Mouse (Mus musculus): Measurements from ENCODE around the gene Slc7a8. TPM values are rescaled to one million over a fixed set of nuclear protein-coding genes. Genes with fewer than 3 reads are reported as not detected.
"Not testable (repeated sequence)": the region's sequence is repeated elsewhere in the genome, so short reads cannot be mapped to it uniquely, and the experiment has no call there.

The Slc7a8 gene
- polyA plus RNA-seq, 1 experiment: 174 TPM

- 83% methylated on average over 5 of the region's 5 CpGs for WGBS
- Histone ChIP-seq H3K27ac (ENCODE audit: insufficient read depth, low read depth, low read length) (no peak overlapping the region), H3K4me3 (ENCODE audit: low read depth, low read length) (no peak overlapping the region), H3K4me1 (ENCODE audit: control insufficient read depth, insufficient read depth, insufficient read length, low read length) (no peaks in the 10 kb centered on the region; the same call in 1 of the 2 replicates), H3K36me3 (ENCODE audit: control insufficient read depth, insufficient read depth, low read length) (peaks cover 18% of the 10 kb centered on the region), H3K27me3 (ENCODE audit: control insufficient read depth, insufficient read depth, low read length) (no peaks in the 10 kb centered on the region)
- TF ChIP-seq CTCF (IDR thresholded peaks at IDR 0.05; ENCODE audit: extremely low read depth, insufficient read length, insufficient replicate concordance, low read depth, low read length) (no peak), POLR2A (IDR thresholded peaks at IDR 0.05; ENCODE audit: low read depth, low read length) (no peak)
Observed at GRCm38 (mm10) chr14:54770373-54770772, 11.4 kb downstream of the Slc7a8 start.

GRCm38 (mm10) chr14:54769068-54769425 lies 12.7 kb downstream of the Slc7a8 start:
- 92% methylated on average over 5 of the region's 5 CpGs for WGBS
- Histone ChIP-seq H3K36me3 (ENCODE audit: control insufficient read depth, insufficient read depth, low read length) (peaks cover 21% of the 10 kb centered on the region; the same call in 1 of the 2 replicates), H3K27ac (ENCODE audit: insufficient read depth, low read depth, low read length) (no peak overlapping the region), H3K27me3 (ENCODE audit: control insufficient read depth, insufficient read depth, low read length) (no peaks in the 10 kb centered on the region), H3K4me3 (ENCODE audit: low read depth, low read length) (no peak overlapping the region), H3K4me1 (ENCODE audit: control insufficient read depth, insufficient read depth, insufficient read length, low read length) (no peaks in the 10 kb centered on the region; the same call in 1 of the 2 replicates)
- TF ChIP-seq CTCF (IDR thresholded peaks at IDR 0.05; ENCODE audit: extremely low read depth, insufficient read length, insufficient replicate concordance, low read depth, low read length) (no peak), POLR2A (IDR thresholded peaks at IDR 0.05; ENCODE audit: low read depth, low read length) (no peak)

DNA sequence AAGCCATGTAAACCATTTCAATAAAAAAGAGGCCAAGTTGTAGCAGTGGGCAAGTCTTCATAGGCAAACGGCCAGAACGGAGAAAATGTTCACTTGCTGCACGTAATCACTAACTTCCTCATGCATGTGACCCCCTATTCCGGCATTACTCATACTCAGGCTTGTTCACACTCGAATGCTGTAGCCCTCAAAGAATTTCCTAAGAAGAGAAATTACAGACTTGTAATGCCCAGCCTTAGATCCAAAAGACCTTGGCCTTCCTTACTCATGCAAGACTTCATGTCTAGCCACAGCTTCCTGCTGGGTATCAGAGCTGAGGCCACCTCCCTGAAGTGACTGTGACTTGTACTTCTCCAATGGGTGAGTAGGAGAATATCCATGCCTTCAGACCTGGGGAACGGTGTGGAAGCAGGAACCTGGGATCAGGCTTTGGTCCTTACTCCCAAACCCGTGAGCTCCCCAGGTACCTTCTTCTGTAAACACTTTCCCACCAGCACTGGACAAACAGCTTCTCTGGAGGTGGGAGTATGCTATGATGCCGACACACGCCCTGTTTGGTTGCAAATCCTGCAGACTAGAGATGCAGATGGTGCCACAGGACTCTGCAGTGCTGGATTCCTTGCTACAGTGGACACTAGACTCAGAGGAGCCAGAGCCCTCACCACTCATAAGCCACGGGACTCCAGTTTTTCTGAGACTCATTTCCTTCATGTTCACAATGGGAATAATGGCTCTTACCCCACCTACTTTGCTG lies 13.3 kb downstream of the Slc7a8 start:
- Histone ChIP-seq H3K27ac (ENCODE audit: insufficient read depth, low read depth, low read length) (no peak overlapping the region), H3K36me3 (ENCODE audit: control insufficient read depth, insufficient read depth, low read length) (peaks cover 19% of the 10 kb centered on the region; the same call in 1 of the 2 replicates), H3K4me3 (ENCODE audit: low read depth, low read length) (no peak overlapping the region), H3K4me1 (ENCODE audit: control insufficient read depth, insufficient read depth, insufficient read length, low read length) (no peaks in the 10 kb centered on the region; the same call in 1 of the 2 replicates), H3K27me3 (ENCODE audit: control insufficient read depth, insufficient read depth, low read length) (no peaks in the 10 kb centered on the region)
- TF ChIP-seq CTCF (IDR thresholded peaks at IDR 0.05; ENCODE audit: extremely low read depth, insufficient read length, insufficient replicate concordance, low read depth, low read length) (no peak), POLR2A (IDR thresholded peaks at IDR 0.05; ENCODE audit: low read depth, low read length) (no peak)
- WGBS: 79% methylated on average over 10 of the region's 10 CpGs

DNA sequence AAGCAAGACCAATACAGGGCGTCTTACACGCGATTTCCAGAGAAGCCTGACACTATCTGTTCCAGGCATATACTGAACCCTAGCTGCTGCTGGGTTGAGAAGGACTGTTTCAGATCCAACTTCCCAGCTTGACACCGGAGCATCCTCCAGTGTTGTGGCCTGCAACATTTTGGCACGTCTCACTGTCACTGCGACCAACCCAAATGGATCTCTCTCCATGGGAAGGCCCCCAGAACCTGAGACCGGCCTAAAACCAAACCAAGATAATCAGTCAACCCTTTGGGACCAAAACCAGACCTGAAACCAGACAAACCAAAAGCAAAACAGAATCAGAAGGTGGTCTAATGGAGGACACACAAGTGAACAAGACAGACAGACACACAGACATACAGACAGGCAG lies 14.8 kb downstream of the Slc7a8 start:
- not testable (repeated sequence) for H3K27ac ChIP-seq (ENCODE audit: insufficient read depth, low read depth, low read length); H3K4me3 ChIP-seq (ENCODE audit: low read depth, low read length); H3K27me3 ChIP-seq (ENCODE audit: control insufficient read depth, insufficient read depth, low read length); H3K4me1 ChIP-seq (ENCODE audit: control insufficient read depth, insufficient read depth, insufficient read length, low read length)
- peaks cover 17% of the 10 kb centered on the region; the same call in 1 of the 2 replicates for H3K36me3 ChIP-seq (ENCODE audit: control insufficient read depth, insufficient read depth, low read length)
- 93% methylated on average over 7 of the region's 7 CpGs for WGBS

DNA sequence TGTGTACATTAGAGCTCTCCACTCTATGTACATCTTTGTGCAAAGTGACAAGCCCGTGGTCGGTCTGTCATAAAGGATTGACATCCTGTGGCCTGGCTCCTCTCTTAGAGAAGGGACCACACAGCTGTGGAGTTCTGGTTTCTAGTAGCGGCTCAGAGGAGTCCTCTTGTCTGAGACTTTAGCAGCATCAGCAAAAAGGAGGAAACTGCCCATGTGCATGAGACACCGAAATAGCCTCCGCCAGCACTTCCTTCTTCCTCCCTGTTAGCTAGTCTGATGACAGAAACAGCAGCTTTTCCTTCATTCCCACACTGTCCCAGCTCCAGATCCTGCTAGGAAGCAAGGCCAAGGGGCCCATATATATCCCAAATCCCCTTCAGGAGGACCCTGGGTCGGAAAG lies 25.4 kb downstream of the Slc7a8 start:
- peak overlapping the region; percentile 33; the same call in 1 of the 2 replicates for H3K27ac ChIP-seq (ENCODE audit: insufficient read depth, low read depth, low read length)
- peaks cover 48% of the 10 kb centered on the region for H3K36me3 ChIP-seq (ENCODE audit: control insufficient read depth, insufficient read depth, low read length)
- WGBS: 70% methylated on average over 6 of the region's 6 CpGs
- H3K4me1 ChIP-seq (ENCODE audit: control insufficient read depth, insufficient read depth, insufficient read length, low read length): peaks cover 22% of the 10 kb centered on the region
- no peaks in the 10 kb centered on the region for H3K27me3 ChIP-seq (ENCODE audit: control insufficient read depth, insufficient read depth, low read length)
- TF ChIP-seq POLR2A (IDR thresholded peaks at IDR 0.05; ENCODE audit: low read depth, low read length) (no peak), CTCF (IDR thresholded peaks at IDR 0.05; ENCODE audit: extremely low read depth, insufficient read length, insufficient replicate concordance, low read depth, low read length) (no peak)
- no peak overlapping the region for H3K4me3 ChIP-seq (ENCODE audit: low read depth, low read length)

GRCm38 (mm10) chr14:54754602-54755018 lies 27.1 kb downstream of the Slc7a8 start:
- Histone ChIP-seq H3K4me3 (ENCODE audit: low read depth, low read length) (no peak overlapping the region), H3K27ac (ENCODE audit: insufficient read depth, low read depth, low read length) (peak overlapping the region; percentile 30), H3K27me3 (ENCODE audit: control insufficient read depth, insufficient read depth, low read length) (no peaks in the 10 kb centered on the region), H3K4me1 (ENCODE audit: control insufficient read depth, insufficient read depth, insufficient read length, low read length) (peaks cover 10% of the 10 kb centered on the region), H3K36me3 (ENCODE audit: control insufficient read depth, insufficient read depth, low read length) (peaks cover 50% of the 10 kb centered on the region)
- TF ChIP-seq CTCF (IDR thresholded peaks at IDR 0.05; ENCODE audit: extremely low read depth, insufficient read length, insufficient replicate concordance, low read depth, low read length): no peak
- no peak for TF ChIP-seq POLR2A (IDR thresholded peaks at IDR 0.05; ENCODE audit: low read depth, low read length)
- WGBS: 31% methylated on average over 6 of the region's 6 CpGs

- H3K4me3 ChIP-seq (ENCODE audit: low read depth, low read length): no peak overlapping the region
- H3K27ac ChIP-seq (ENCODE audit: insufficient read depth, low read depth, low read length): 0 out of 2 replicates have a peak overlapping the region, but pooled peaks have one; percentile 21
- 74% methylated on average over 14 of the region's 14 CpGs for WGBS
- TF ChIP-seq CTCF (IDR thresholded peaks at IDR 0.05; ENCODE audit: extremely low read depth, insufficient read length, insufficient replicate concordance, low read depth, low read length) (no peak), POLR2A (IDR thresholded peaks at IDR 0.05; ENCODE audit: low read depth, low read length) (no peak)
- H3K27me3 ChIP-seq (ENCODE audit: control insufficient read depth, insufficient read depth, low read length): no peaks in the 10 kb centered on the region
- H3K4me1 ChIP-seq (ENCODE audit: control insufficient read depth, insufficient read depth, insufficient read length, low read length): peaks cover 8% of the 10 kb centered on the region
- peaks cover 47% of the 10 kb centered on the region for H3K36me3 ChIP-seq (ENCODE audit: control insufficient read depth, insufficient read depth, low read length)
Observed at GRCm38 (mm10) chr14:54753986-54754601, 27.7 kb downstream of the Slc7a8 start.
